Mouse (Mus musculus): ENCODE data around the gene 6330403K07Rik. TPM values are rescaled to one million over a fixed set of nuclear protein-coding genes. Genes with fewer than 3 reads are reported as not detected.

Gene 6330403K07Rik
- total RNA-seq (2023), result 0.38 TPM

GRCm38 (mm10) chr11:71033163-71033761 is at the start of gene 6330403K07Rik:
TSS of gene 6330403K07Rik (minus strand) at chr11:71033513.

GRCm38 (mm10) chr11:71019201-71020068 is 13.9 kb downstream of the 6330403K07Rik start, which contains the start of the genes Mis12 and Derl2:
TSS of gene Mis12 (plus strand) at chr11:71019611.
TSS of gene Derl2 (minus strand) at chr11:71019841.

GRCm38 (mm10) chr11:71004316-71004773 is 29.0 kb downstream of the 6330403K07Rik start, which contains the start of gene Dhx33:
TSS of gene Dhx33 (minus strand) at chr11:71004437.

GRCm38 (mm10) chr11:70982557-70983228 is 50.6 kb downstream of the 6330403K07Rik start, which contains the start of gene C1qbp:
TSS of gene C1qbp (minus strand) at chr11:70983026.

Other genes starting within 250 kb of the 6330403K07Rik start
- gene Scimp, start 220.9 kb downstream of the 6330403K07Rik start, total RNA-seq (2023), result 1.6 TPM
- 38.6 TPM for gene Rabep1, start 188.7 kb downstream of the 6330403K07Rik start, total RNA-seq (2023)
- gene Nup88, start 63.5 kb downstream of the 6330403K07Rik start, total RNA-seq (2023), result 101 TPM
- 33.8 TPM for gene Rpain, start 63.3 kb downstream of the 6330403K07Rik start, total RNA-seq (2023)
- gene C1qbp, start 50.5 kb downstream of the 6330403K07Rik start, total RNA-seq (2023), result 71.9 TPM
- gene Dhx33, start 29.1 kb downstream of the 6330403K07Rik start, total RNA-seq (2023), result 23.2 TPM
- 7.2 TPM for gene Mis12, start 13.9 kb downstream of the 6330403K07Rik start, total RNA-seq (2023)
- gene Derl2, start 13.7 kb downstream of the 6330403K07Rik start, total RNA-seq (2023), result 23.8 TPM
- 2.5 TPM for gene Nlrp1a, start 111.2 kb upstream of the 6330403K07Rik start, total RNA-seq (2023)
- gene Nlrp1b, start 197.2 kb upstream of the 6330403K07Rik start, total RNA-seq (2023), result 0.35 TPM